Mouse (Mus musculus): ENCODE measurements at regions not wholly inside any gene's neighbourhood (a gene's known extent, or its start where the extent isn't known, plus 50 kb on each side); places are given as distances from the start of the nearest gene placed in this dataset.
"Not testable (repeated sequence)": the region's sequence is repeated elsewhere in the genome, so short reads cannot be mapped to it uniquely, and the experiment has no call there.

DNA sequence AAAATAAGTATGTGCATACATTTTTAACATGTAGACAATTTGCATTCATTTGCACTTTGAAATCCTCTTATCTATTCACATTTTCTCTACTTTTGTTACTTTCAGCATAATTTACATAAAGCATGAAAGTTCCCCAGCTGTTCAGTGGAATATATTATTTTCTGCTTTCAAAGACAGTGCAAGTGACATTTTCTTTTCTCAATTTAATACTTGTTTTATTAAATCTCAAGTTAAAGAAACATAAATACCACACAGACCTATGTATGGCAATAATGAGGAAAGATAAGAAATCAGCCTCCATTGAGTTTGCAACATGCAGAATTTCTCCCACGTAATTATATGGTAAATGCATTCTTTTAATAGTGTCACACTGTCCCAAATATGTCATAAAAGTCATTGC is 1168.1 kb upstream of the Gje1 start:
- DNase-seq (ENCODE audit: low read depth, low spot score) = no peak

DNA sequence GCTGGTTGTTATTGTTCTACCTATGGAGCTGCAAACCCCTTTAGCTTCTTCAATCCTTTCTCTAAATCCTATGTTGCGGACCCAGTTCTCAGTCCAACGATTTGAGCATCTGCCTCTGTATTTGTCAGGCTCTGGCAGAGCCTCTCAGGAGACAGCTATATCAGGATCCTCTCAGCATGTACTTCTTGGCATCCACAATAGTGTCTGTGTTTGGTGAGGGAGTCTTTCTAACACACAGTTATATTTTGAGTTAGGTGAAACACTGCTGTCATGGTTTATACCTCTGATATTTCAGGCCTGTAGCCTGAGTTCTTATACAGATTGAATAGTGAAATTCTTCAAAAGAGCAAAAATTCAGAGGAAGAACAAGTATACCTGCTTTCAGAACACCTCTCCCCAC is 1150.0 kb upstream of the Gje1 start:
- DNase-seq (ENCODE audit: low read depth, low spot score) = no peak

DNA sequence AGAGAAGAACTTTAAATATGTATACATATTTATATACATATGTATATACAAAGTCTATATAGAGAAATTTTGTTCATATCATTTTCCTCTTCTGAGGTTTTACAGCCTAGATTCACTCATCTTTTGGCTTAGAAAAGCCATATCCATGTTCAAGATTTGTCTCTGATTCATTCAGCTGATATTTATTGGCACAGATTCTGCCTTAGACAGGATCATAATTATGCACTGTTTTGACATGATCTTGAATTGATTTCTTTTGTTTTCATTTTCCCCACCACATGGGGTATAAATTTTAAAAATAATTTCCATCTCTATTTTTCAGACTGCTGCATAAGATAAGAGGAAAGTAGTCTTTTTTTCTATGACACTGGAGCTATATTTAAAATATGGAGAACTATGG is 1148.9 kb upstream of the Gje1 start:
- no peak for DNase-seq (ENCODE audit: low read depth, low spot score)

DNA sequence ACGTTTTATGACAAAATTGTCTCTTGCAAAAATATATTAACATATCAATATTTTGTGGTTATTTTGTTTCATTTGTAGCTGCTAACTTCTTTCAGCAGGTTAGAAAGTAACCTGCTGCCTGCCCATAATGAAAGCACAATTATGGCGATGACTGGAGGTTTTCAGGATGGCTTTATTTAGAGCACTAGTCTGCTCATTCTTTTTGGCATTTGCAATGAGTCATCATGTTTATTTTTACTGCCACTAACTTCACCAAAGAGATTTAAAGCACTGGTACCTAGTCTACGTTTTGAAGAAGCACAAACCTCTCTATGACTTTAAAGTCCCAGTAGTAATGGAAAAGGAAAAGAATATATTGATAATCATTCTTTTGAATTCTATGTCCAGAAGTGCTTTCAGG is 1123.4 kb upstream of the Gje1 start:
- no peak for DNase-seq (ENCODE audit: low read depth, low spot score)

DNA sequence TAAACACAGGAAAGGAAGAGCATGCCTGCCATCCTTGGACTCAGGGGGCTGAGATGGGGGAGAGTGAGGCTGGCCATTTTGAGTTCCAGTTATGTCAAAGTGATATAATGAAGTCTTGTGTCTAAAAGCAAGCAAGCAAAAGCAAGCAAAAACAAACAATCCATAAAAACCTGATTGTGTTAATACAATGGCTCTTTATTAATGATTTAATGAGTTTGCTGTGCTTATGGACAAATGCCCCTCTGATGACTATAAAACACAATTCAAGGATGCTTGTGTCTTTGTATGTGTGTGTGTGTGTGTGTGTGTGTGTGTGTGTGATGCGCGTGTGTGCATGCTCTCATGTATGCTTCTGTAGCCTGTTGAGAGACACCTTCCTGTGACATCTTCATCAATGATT is 1114.3 kb upstream of the Gje1 start:
- DNase-seq (ENCODE audit: low read depth, low spot score) = no peak

DNA sequence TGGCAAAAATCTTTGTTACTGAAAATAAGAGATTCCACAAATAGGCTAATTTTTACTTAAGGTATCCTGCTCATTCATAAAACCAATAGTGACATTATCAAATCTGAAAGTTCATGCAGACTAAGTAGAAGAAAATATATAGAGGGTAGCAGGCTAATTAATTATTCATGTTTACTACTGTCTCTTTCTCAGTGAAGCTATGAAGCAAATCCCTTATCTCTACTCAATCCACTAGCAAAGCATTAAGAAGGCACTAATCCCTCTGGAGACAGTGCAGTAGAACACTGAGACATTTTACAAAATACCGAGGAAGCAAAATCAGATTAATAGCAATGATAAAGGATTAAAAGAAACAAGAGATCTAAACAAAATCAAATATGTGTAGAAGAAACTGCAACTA is 1107.4 kb upstream of the Gje1 start:
- no peak for DNase-seq (ENCODE audit: low read depth, low spot score)

DNA sequence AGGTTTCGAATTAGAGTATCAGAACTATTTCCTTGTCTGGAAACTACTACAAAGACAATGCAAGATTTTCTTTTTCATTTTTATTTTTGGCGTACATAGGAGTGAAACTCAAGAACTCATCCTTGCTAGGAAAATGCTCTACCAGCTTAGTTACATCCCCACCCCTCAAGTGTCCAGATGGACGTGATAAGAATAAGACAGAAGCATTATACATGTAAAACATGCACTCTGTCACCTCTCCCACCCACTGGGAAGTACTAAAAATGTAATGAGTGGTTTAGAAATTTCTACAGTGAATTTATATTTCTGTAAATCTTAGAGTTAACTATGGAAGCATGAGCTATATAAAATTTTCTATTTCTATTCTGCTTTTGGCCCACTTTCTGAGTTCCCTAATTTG is 1089.3 kb upstream of the Gje1 start:
- DNase-seq (ENCODE audit: low read depth, low spot score) = no peak

DNA sequence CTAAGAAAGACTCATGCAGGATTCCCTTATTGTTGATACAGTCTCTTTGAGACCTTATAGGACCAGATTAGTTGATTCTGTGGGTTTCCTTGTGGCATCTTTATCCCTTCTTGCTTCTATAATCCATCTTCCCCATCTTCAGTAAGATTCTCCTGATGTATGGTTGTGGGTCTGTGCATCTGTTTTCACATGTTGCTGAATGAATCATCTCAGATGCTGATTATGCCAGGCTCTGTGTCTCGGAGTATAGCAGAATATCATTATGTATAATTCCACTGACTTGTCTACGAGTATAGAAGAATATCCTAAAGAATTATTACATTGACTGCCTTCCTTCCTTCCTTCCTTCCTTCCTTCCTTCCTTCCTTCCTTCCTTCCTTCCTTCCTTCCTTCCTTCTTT is 1087.8 kb upstream of the Gje1 start:
- no peak for DNase-seq (ENCODE audit: low read depth, low spot score)

DNA sequence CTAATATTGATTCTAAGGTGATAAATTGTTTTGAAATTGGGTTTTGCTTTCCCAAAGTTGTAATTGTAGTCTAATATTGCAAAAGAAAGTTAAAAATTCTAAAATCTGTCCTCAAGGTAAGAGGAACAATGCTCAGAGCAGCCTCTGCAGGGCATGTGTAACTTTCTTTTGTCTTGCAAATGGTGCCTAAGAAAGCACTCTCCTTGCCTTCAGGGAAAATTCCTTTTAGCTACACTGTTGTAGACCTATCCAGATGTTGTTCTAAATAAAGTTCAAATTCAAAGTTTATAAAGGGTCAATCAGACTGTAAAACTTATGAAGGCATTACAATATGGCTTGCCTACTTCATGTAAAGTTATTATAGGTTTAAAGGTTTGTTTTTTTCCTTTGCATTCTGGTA is 1075.2 kb upstream of the Gje1 start:
- DNase-seq (ENCODE audit: low read depth, low spot score) = not testable (repeated sequence)

- DNase-seq (ENCODE audit: low read depth, low spot score) = no peak
Measured at GRCm38 (mm10) chr10:15791473-15792269, 1073.7 kb upstream of the Gje1 start.

DNA sequence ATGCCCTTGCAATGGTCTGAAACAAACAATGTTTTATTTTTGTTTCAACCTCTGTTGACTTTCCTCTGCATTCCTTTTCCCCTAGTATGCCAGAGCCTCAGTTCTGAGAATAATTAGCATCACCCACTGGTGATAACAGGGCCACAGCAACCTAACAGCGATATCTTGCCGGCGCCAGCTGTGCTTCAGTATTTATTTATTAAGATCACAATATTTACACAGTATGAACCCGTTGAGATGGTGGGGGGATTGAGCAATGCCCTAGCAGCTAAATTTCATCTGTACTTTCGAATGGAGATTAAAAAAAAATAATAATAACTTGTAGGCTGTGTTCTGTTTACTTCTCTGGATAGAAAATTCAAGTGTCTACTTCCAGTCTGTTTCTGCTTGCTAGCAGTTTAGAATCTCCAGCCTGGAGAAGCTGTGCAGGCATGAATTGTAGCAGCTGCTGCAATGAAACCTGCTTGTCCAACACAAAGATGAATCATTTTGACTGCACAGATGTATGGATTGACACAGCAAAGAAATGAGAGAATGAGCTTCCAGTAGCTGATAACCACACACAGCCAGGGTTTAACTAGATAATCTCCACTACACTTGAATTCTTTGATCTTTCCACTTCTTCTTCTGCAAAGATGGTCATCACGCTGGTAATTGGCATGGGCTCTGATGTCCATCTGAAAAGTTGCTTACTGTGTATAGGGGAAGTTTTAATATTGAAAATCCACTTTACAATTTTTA is 1042.1 kb upstream of the Gje1 start:
- DNase-seq (ENCODE audit: low read depth, low spot score) = no peak

- DNase-seq (ENCODE audit: low read depth, low spot score) = no peak
Measured at GRCm38 (mm10) chr10:15759576-15759975, 1041.6 kb upstream of the Gje1 start.

DNA sequence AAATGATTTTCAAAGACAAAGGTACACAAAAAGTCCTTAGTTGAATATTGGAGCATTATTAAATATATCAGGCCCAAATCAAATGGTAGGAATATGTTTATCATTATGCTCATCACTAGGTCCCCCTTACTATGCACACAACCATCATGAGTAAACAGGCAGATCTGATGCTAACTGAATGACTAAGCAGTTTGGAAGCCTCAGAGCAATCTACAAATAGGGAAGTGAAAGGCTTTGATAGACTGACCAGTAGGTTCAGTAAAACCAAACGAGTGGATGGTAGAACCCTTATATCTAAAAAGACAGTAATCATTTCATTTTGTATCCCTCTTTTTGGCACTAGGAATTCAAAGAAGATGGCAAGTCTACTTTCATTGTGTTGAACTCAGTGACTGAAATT is 1039.5 kb upstream of the Gje1 start:
- peak; percentile 65 for DNase-seq (ENCODE audit: low read depth, low spot score)

GRCm38 (mm10) chr10:15746866-15747265 is 1028.9 kb upstream of the Gje1 start:
- no peak for DNase-seq (ENCODE audit: low read depth, low spot score)

- no peak for DNase-seq (ENCODE audit: low read depth, low spot score)
Measured at GRCm38 (mm10) chr10:15738630-15739029, 1020.6 kb upstream of the Gje1 start.

DNA sequence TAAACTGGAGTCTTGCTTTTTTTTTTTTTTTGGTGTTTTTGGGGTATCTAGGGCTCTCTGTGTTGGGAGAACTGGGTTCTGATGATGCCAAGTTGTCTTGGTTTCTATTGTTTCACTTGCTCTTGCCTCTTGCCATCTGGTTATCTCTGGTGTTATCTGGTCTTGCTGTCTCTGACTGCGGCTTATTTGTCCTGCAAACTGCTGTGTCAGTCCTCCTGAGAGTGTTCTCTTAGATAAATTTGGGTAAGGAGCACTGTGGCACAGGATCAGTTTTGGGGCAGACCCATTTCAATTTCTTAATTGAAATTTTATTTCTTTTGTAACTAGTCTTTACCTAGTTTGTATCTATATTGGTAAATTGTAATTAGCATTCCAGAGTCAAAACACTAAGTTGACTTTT is 1013.3 kb upstream of the Gje1 start:
- DNase-seq (ENCODE audit: low read depth, low spot score) = no peak

DNA sequence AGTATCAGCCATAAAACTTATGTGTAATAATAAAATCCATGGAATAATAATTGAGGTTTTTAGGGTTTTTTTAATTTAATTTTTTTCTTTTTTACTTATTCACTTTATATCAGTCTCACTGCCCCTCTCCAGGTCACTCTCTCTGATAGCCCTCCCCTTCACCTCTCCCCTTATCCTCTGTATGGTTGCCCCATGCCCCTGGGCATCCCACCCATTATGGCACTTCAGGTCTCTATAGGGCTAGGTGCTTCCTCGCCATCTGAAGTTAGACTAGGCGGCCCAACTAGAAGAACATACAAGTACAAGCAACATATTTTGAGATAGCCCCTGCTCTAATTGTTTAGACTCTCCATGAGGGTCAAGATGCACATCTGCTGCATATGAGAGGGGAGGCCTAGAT is 979.9 kb upstream of the Gje1 start:
- no peak for DNase-seq (ENCODE audit: low read depth, low spot score)

DNA sequence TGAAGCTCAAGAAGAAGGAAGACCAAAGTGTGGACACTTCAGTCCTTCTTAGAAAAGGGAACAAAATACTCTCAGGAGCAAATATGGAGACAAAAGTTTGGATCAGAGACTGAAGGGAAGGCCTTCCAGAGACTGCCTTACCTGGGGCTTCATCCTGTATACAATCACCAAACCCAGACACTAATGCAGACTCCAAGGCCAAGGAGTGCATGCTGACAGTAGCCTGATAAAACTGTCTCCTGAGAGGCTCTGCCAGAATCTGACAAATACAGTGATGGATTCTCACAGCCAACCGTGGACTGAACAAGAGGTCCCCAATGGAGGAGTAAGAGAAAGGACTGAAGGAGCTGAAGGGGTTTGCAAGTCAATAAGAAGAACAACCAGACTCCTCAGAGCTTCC is 979.0 kb upstream of the Gje1 start:
- no peak for DNase-seq (ENCODE audit: low read depth, low spot score)

GRCm38 (mm10) chr10:15671638-15672037 is 953.6 kb upstream of the Gje1 start:
- DNase-seq (ENCODE audit: low read depth, low spot score) = not testable (repeated sequence)

Measured in A20 (cell line).